Mouse (Mus musculus): ENCODE measurements around the gene Top2a. TPM values are rescaled to one million over a fixed set of nuclear protein-coding genes. Genes with fewer than 3 reads are reported as not detected.

Gene Top2a
- 6.9 and 12.1 TPM in 2 replicates for polyA plus RNA-seq (2012; ENCODE audit: insufficient read depth, low replicate concordance)

- Histone ChIP-seq H3K4me3 (replicated peaks) (peak within 1 kb of the TSS; percentile 95), H3K36me3 (replicated peaks; ENCODE audit: low read length) (peaks cover 32% of the 10 kb centered on the region), H3K27me3 (replicated peaks) (no peaks in the 10 kb centered on the region), H3K9me3 (no peaks in the 10 kb centered on the region; the same call in 1 of the 2 replicates), H3K4me1 (peaks cover 40% of the 10 kb centered on the region)
- TF ChIP-seq FLI1 (IDR thresholded peaks at IDR 0.05; ENCODE audit: low read length) (peak; percentile 48; the same call in 1 of the 2 replicates), GATA1 (IDR thresholded peaks at IDR 0.05; ENCODE audit: borderline replicate concordance, low read length) (peak; percentile 92; the same call in 2 of the 3 replicates)
Observed at GRCm38 (mm10) chr11:99023500-99024467, at the start of gene Top2a. Gene Top2a, minus strand, starts transcription at chr11:99024189.

- H3K36me3 ChIP-seq (replicated peaks; ENCODE audit: low read length), result no peaks in the 10 kb centered on the region
- H3K9me3 ChIP-seq, result no peaks in the 10 kb centered on the region
- H3K4me3 ChIP-seq (replicated peaks), result no peak overlapping the region
- peaks cover 67% of the 10 kb centered on the region for H3K27me3 ChIP-seq (replicated peaks)
- no peak for TF ChIP-seq FLI1 (IDR thresholded peaks at IDR 0.05; ENCODE audit: low read length)
- no peak for TF ChIP-seq GATA1 (IDR thresholded peaks at IDR 0.05; ENCODE audit: borderline replicate concordance, low read length)
- no peaks in the 10 kb centered on the region for H3K4me1 ChIP-seq
Observed at GRCm38 (mm10) chr11:99073781-99074180, 49.8 kb upstream of the Top2a start.

- no peak for TF ChIP-seq GATA1 (IDR thresholded peaks at IDR 0.05; ENCODE audit: borderline replicate concordance, low read length)
- no peak for TF ChIP-seq FLI1 (IDR thresholded peaks at IDR 0.05; ENCODE audit: low read length)
- peaks cover 72% of the 10 kb centered on the region for H3K27me3 ChIP-seq (replicated peaks)
Observed at GRCm38 (mm10) chr11:99071866-99072265, 47.9 kb upstream of the Top2a start.

GRCm38 (mm10) chr11:99068455-99068854 is 44.5 kb upstream of the Top2a start:
- Histone ChIP-seq H3K9me3 (no peaks in the 10 kb centered on the region), H3K36me3 (replicated peaks; ENCODE audit: low read length) (no peaks in the 10 kb centered on the region), H3K27me3 (replicated peaks) (peaks cover 60% of the 10 kb centered on the region), H3K4me3 (replicated peaks) (no peak overlapping the region), H3K4me1 (peaks cover 7% of the 10 kb centered on the region)
- TF ChIP-seq FLI1 (IDR thresholded peaks at IDR 0.05; ENCODE audit: low read length) (no peak), GATA1 (IDR thresholded peaks at IDR 0.05; ENCODE audit: borderline replicate concordance, low read length) (no peak)

More at GRCm38 (mm10) chr11:99071866-99072265, 47.9 kb upstream of the Top2a start:
- Histone ChIP-seq H3K9me3 (no peaks in the 10 kb centered on the region), H3K4me1 (no peaks in the 10 kb centered on the region), H3K4me3 (replicated peaks) (no peak overlapping the region), H3K36me3 (replicated peaks; ENCODE audit: low read length) (no peaks in the 10 kb centered on the region)

- Histone ChIP-seq H3K4me1 (peaks cover 7% of the 10 kb centered on the region), H3K4me3 (replicated peaks) (no peak overlapping the region), H3K27me3 (replicated peaks) (peaks cover 62% of the 10 kb centered on the region), H3K9me3 (no peaks in the 10 kb centered on the region), H3K36me3 (replicated peaks; ENCODE audit: low read length) (no peaks in the 10 kb centered on the region)
- TF ChIP-seq FLI1 (IDR thresholded peaks at IDR 0.05; ENCODE audit: low read length) (no peak), GATA1 (IDR thresholded peaks at IDR 0.05; ENCODE audit: borderline replicate concordance, low read length) (no peak)
Observed at GRCm38 (mm10) chr11:99067591-99067990, 43.6 kb upstream of the Top2a start.

- H3K36me3 ChIP-seq (replicated peaks; ENCODE audit: low read length), result no peaks in the 10 kb centered on the region
- no peaks in the 10 kb centered on the region for H3K9me3 ChIP-seq
- no peak for TF ChIP-seq GATA1 (IDR thresholded peaks at IDR 0.05; ENCODE audit: borderline replicate concordance, low read length)
- TF ChIP-seq FLI1 (IDR thresholded peaks at IDR 0.05; ENCODE audit: low read length), result no peak
- peaks cover 7% of the 10 kb centered on the region for H3K4me1 ChIP-seq
- H3K27me3 ChIP-seq (replicated peaks), result peaks cover 56% of the 10 kb centered on the region
- H3K4me3 ChIP-seq (replicated peaks), result no peak overlapping the region
Observed at GRCm38 (mm10) chr11:99065979-99066378, 42.0 kb upstream of the Top2a start.

- TF ChIP-seq GATA1 (IDR thresholded peaks at IDR 0.05; ENCODE audit: borderline replicate concordance, low read length), result no peak
- no peak for TF ChIP-seq FLI1 (IDR thresholded peaks at IDR 0.05; ENCODE audit: low read length)
- Histone ChIP-seq H3K4me3 (replicated peaks) (no peak overlapping the region), H3K36me3 (replicated peaks; ENCODE audit: low read length) (no peaks in the 10 kb centered on the region), H3K4me1 (peaks cover 7% of the 10 kb centered on the region), H3K27me3 (replicated peaks) (peaks cover 54% of the 10 kb centered on the region), H3K9me3 (no peaks in the 10 kb centered on the region)
Observed at GRCm38 (mm10) chr11:99065353-99065752, 41.4 kb upstream of the Top2a start.

GRCm38 (mm10) chr11:99063406-99064131 is 39.6 kb upstream of the Top2a start:
- peaks cover 7% of the 10 kb centered on the region for H3K4me1 ChIP-seq

GRCm38 (mm10) chr11:99062661-99063060 is 38.7 kb upstream of the Top2a start:
- Histone ChIP-seq H3K4me3 (replicated peaks) (no peak overlapping the region), H3K4me1 (peaks cover 7% of the 10 kb centered on the region), H3K36me3 (replicated peaks; ENCODE audit: low read length) (no peaks in the 10 kb centered on the region), H3K9me3 (peaks cover 10% of the 10 kb centered on the region), H3K27me3 (replicated peaks) (peaks cover 57% of the 10 kb centered on the region)
- TF ChIP-seq GATA1 (IDR thresholded peaks at IDR 0.05; ENCODE audit: borderline replicate concordance, low read length) (no peak), FLI1 (IDR thresholded peaks at IDR 0.05; ENCODE audit: low read length) (no peak)

More at GRCm38 (mm10) chr11:99063406-99064131, 39.6 kb upstream of the Top2a start:
- no peak overlapping the region for H3K4me3 ChIP-seq (replicated peaks)
- H3K36me3 ChIP-seq (replicated peaks; ENCODE audit: low read length), result no peaks in the 10 kb centered on the region
- peaks cover 61% of the 10 kb centered on the region for H3K27me3 ChIP-seq (replicated peaks)
- peaks cover 10% of the 10 kb centered on the region for H3K9me3 ChIP-seq
- TF ChIP-seq FLI1 (IDR thresholded peaks at IDR 0.05; ENCODE audit: low read length) (no peak), GATA1 (IDR thresholded peaks at IDR 0.05; ENCODE audit: borderline replicate concordance, low read length) (no peak)
